Mouse (Mus musculus): ENCODE measurements around the gene Galnt7.

DNA sequence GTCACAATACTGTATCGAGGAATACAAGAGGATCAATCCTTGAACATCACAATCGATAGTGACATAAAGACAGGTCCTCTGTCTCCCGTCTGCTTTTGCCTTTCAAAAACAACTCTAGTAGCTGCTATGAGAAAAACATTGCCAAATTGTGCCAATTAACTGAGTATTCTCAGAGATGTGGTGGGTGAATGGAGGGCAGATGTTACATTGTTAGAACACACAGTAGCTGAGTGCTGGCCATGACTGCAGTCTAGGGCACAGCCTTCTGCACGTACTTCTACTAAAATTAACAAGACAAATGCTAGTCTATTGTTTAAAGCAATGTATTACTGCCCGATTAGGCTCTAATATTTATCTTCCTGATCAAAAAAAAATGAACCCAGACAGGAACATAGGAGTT, 27.2 kb upstream of the Galnt7 start:
- TF ChIP-seq EP300 (IDR thresholded peaks at IDR 0.05; ENCODE audit: low read depth in 1 of 2, low read length in 2 of 2) (no peak), RCOR1 (IDR thresholded peaks at IDR 0.05; ENCODE audit: low read depth, low read length) (no peak), NRF1 (IDR thresholded peaks at IDR 0.05; ENCODE audit: insufficient read depth, low read depth, low read length, poor library complexity, severe bottlenecking) (no peak), CHD2 (IDR thresholded peaks at IDR 0.05; ENCODE audit: low read length) (no peak), CTCF (IDR thresholded peaks at IDR 0.05 in 2 of 3, conservative IDR thresholded peaks at IDR 0.05 in 1 of 3; ENCODE audit: control insufficient read depth in 1 of 3, insufficient read depth in 1 of 3, low read depth in 2 of 3, low read length in 3 of 3, poor library complexity in 1 of 3, severe bottlenecking in 1 of 3) (no peak)

Measured in MEL (cell line).